Mouse (Mus musculus) erythroblast, embryonic 14.5 days (primary cell): ENCODE measurements at regions not wholly inside any gene's neighbourhood (a gene's known extent, or its start where the extent isn't known, plus 50 kb on each side); places are given as distances from the start of the nearest gene placed in this dataset.

Experiments used
- GATA1 ChIP-seq: IDR thresholded peaks from 2 replicates; pipeline ENCODE4 v1.6.1; 2012; ENCODE audit warnings: low read length, inconsistent platforms, mixed read lengths
- TAL1 ChIP-seq: IDR thresholded peaks from 3 replicates; pipeline ENCODE4 v1.6.1; 2012; ENCODE audit warnings: low read length, inconsistent platforms, mixed read lengths

DNA sequence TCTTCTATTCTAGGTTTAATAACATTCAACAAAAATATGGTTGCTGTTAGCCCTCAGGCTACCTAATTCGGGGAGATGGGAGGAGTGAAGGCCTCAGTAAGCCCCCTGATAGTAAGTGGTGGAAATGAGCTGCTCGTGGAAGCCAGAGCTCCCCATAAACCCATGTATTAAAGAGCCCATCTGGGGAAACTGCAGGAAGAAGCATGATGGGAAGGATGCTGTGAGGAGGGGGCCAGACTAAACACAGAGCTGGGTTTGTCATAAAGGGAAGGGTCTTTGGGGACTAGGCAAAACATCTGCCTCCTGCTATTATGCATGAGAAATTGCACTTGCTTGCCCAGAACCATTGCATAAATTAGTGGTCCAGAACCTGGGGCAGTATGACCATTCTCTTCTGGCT is 369.3 kb downstream of the Tns1 start:
- TF ChIP-seq TAL1, result no peak
- TF ChIP-seq GATA1, result no peak
